Mouse (Mus musculus) spleen, adult 2 months (tissue): Measurements from ENCODE around the gene Fam168a. TPM values are rescaled to one million over a fixed set of nuclear protein-coding genes. Genes with fewer than 3 reads are reported as not detected.
A peak's percentile ranks its signal among the peaks of the same experiment; 100 is the strongest.

ENCODE experiments used
- DNase-seq, 2 experiments: peaks; one replicate each; pipeline versions ENCODE4 v3.0.0 to v3.0.0-alpha.2; 2012 to 2021; ENCODE audit warnings: low spot score in 2 of 2, low read depth in 1 of 2
- H3K27ac ChIP-seq: fragments of 200-500 bp; 2 replicates; pipeline ENCODE4 v1.5.1; 2012; ENCODE audit warnings: low read length, inconsistent platforms; ENCODE audit not compliant: insufficient read depth
- H3K27me3 ChIP-seq: fragments of 200-500 bp; 2 replicates; pipeline ENCODE4 v1.6.1; 2012; ENCODE audit warnings: mild to moderate bottlenecking, moderate library complexity, low read length, inconsistent platforms; ENCODE audit not compliant: control insufficient read depth, insufficient read depth
- H3K36me3 ChIP-seq: fragments of 200-500 bp; 2 replicates; pipeline ENCODE4 v1.6.1; 2012; ENCODE audit warnings: mild to moderate bottlenecking, low read length, inconsistent platforms; ENCODE audit not compliant: control insufficient read depth, insufficient read depth
- H3K4me1 ChIP-seq: fragments of 200-500 bp; 2 replicates; pipeline ENCODE4 v1.6.1; 2011; ENCODE audit warnings: inconsistent platforms; ENCODE audit not compliant: control insufficient read depth, insufficient read depth, insufficient read length
- H3K4me3 ChIP-seq: fragments of 200-500 bp; 2 replicates; pipeline ENCODE4 v1.5.1; 2011; ENCODE audit warnings: mild to moderate bottlenecking, inconsistent platforms; ENCODE audit not compliant: insufficient read depth, insufficient read length; ENCODE audit errors: extremely low read depth
- CTCF ChIP-seq: fragments of 200-500 bp; IDR thresholded peaks from 2 replicates; pipeline ENCODE4 v1.5.1; 2011; ENCODE audit warnings: mild to moderate bottlenecking, inconsistent platforms; ENCODE audit not compliant: insufficient read depth, insufficient read length, insufficient replicate concordance; ENCODE audit errors: extremely low read depth
- POLR2A ChIP-seq: fragments of 200-500 bp; IDR thresholded peaks from 2 replicates; pipeline ENCODE4 v1.6.1; 2011; ENCODE audit warnings: low read depth, low read length, inconsistent platforms
- WGBS: fragments of 180-500 bp; shearing (Covaris S2); methylation state at CpG from one replicate; pipeline ENCODE4 v1.1.7; 2018; 5-methylcytosine and 5-hydroxymethylcytosine counted together
- polyA plus RNA-seq: library from polyadenylated mRNA; depleted of rRNA; stranded (reverse); fragments of >200 nt; gene quantifications from 2 replicates; pipeline ENCODE4 v1.2.3, GENCODE M21; 2012; rRNA removed

The Fam168a gene
- polyA plus RNA-seq, 1 experiment, result 56.7 TPM

- H3K27me3 ChIP-seq, result no peaks in the 10 kb centered on the region
- H3K4me3 ChIP-seq, result no peak overlapping the region
- H3K36me3 ChIP-seq, result no peaks in the 10 kb centered on the region
- TF ChIP-seq POLR2A, result no peak
- TF ChIP-seq CTCF, result peak; percentile 34; the same call in 1 of the 2 replicates
- H3K4me1 ChIP-seq, result peaks cover 10% of the 10 kb centered on the region; the same call in 1 of the 2 replicates
- no peak overlapping the region for H3K27ac ChIP-seq
- DNase-seq, result peak; percentile 27 to 64
- 35% methylated on average over 20 of the region's 20 CpGs for WGBS
Observed at GRCm38 (mm10) chr7:100879595-100879994, 173.2 kb downstream of the Fam168a start.

GRCm38 (mm10) chr7:100881531-100881930 lies 175.1 kb downstream of the Fam168a start:
- H3K4me1 ChIP-seq, result no peaks in the 10 kb centered on the region
- TF ChIP-seq POLR2A (no peak), CTCF (no peak)
- H3K27me3 ChIP-seq, result no peaks in the 10 kb centered on the region
- H3K36me3 ChIP-seq, result no peaks in the 10 kb centered on the region
- DNase-seq, result no peak
- no peak overlapping the region for H3K27ac ChIP-seq
- no peak overlapping the region for H3K4me3 ChIP-seq
- 84% methylated on average over 9 of the region's 9 CpGs for WGBS

- no peaks in the 10 kb centered on the region for H3K4me1 ChIP-seq
- no peak for DNase-seq
- 89% methylated on average over 4 of the region's 4 CpGs for WGBS
- TF ChIP-seq POLR2A, result no peak
- no peak for TF ChIP-seq CTCF
- H3K36me3 ChIP-seq, result no peaks in the 10 kb centered on the region
- no peaks in the 10 kb centered on the region for H3K27me3 ChIP-seq
- no peak overlapping the region for H3K4me3 ChIP-seq
- H3K27ac ChIP-seq, result no peak overlapping the region
Observed at GRCm38 (mm10) chr7:100881950-100882349, 175.5 kb downstream of the Fam168a start.

GRCm38 (mm10) chr7:100884460-100884859 lies 178.0 kb downstream of the Fam168a start:
- H3K4me1 ChIP-seq, result no peaks in the 10 kb centered on the region
- no peaks in the 10 kb centered on the region for H3K27me3 ChIP-seq
- no peaks in the 10 kb centered on the region for H3K36me3 ChIP-seq
- DNase-seq, result no peak
- H3K27ac ChIP-seq, result no peak overlapping the region
- 88% methylated on average over 4 of the region's 4 CpGs for WGBS
- TF ChIP-seq CTCF (no peak), POLR2A (no peak)
- no peak overlapping the region for H3K4me3 ChIP-seq

- 32% methylated on average over 3 of the region's 3 CpGs for WGBS
- H3K4me3 ChIP-seq, result no peak overlapping the region
- TF ChIP-seq POLR2A (no peak), CTCF (peak; percentile 82; the same call in 1 of the 2 replicates)
Observed at GRCm38 (mm10) chr7:100886535-100886934, 180.1 kb downstream of the Fam168a start.

More at GRCm38 (mm10) chr7:100886535-100886934, 180.1 kb downstream of the Fam168a start:
- Histone ChIP-seq H3K27ac (no peak overlapping the region), H3K27me3 (no peaks in the 10 kb centered on the region), H3K4me1 (no peaks in the 10 kb centered on the region), H3K36me3 (no peaks in the 10 kb centered on the region)
- DNase-seq, result peak; percentile 32 to 61

Other genes with a start within 250 kb of the Fam168a start
- gene Ucp3, start 233.6 kb upstream of the Fam168a start, polyA plus RNA-seq, result 0.77 and 1.3 TPM in 2 replicates
- gene Ucp2, start 213.3 kb upstream of the Fam168a start, polyA plus RNA-seq, result 991 and 1,064 TPM in 2 replicates
- gene Dnajb13, start 191.7 kb upstream of the Fam168a start, polyA plus RNA-seq, result 2.3 and 3.8 TPM in 2 replicates
- gene Coa4, start 169.6 kb upstream of the Fam168a start, polyA plus RNA-seq, result 7.7 and 7.8 TPM in 2 replicates
- gene Rab6a, start 99.2 kb upstream of the Fam168a start, polyA plus RNA-seq, result 12.3 and 24.3 TPM in 2 replicates
- gene Mrpl48, start 98.3 kb upstream of the Fam168a start, polyA plus RNA-seq, result 3.2 and 4.3 TPM in 2 replicates
- 1.7 and 2.2 TPM in 2 replicates for gene Plekhb1, start 44.2 kb upstream of the Fam168a start, polyA plus RNA-seq
- gene Relt, start 156.8 kb downstream of the Fam168a start, polyA plus RNA-seq, result 79.2 and 97.8 TPM in 2 replicates
- 12.3 and 13.5 TPM in 2 replicates for gene Arhgef17, start 225.5 kb downstream of the Fam168a start, polyA plus RNA-seq